Mouse (Mus musculus) forebrain, embryonic 14.5 days (tissue): ENCODE data around the gene Lrif1. TPM values are rescaled to one million over a fixed set of nuclear protein-coding genes. Genes with fewer than 3 reads are reported as not detected.
"Not testable (repeated sequence)": the region's sequence is repeated elsewhere in the genome, so short reads cannot be mapped to it uniquely, and the experiment has no call there.

Source experiments
- ATAC-seq: fragments of 200-750 bp; cut with Nextera tagmentation; 2 replicates; pipeline ENCODE4 v1.8.0; 2017; ENCODE audit warnings: mild to moderate bottlenecking, moderate library complexity
- DNase-seq: peaks from one replicate; pipeline ENCODE4 v3.0.0-alpha.2; 2015; ENCODE audit warnings: low spot score
- H3K27ac ChIP-seq: fragments of 300-500 bp; sonication (generic); 2 replicates; pipeline ENCODE4 v1.5.1; 2014; ENCODE audit warnings: low read depth, mild to moderate bottlenecking, control low read depth, low read length, moderate library complexity
- H3K27me3 ChIP-seq: fragments of 300-500 bp; sonication (generic); replicated peaks from 2 replicates; pipeline ENCODE4 v1.6.1; 2014; ENCODE audit warnings: low read length, control low read depth, mixed read lengths; ENCODE audit not compliant: control insufficient read depth, insufficient read depth
- H3K36me3 ChIP-seq: fragments of 300-500 bp; sonication (generic); 2 replicates; pipeline ENCODE4 v1.6.1; 2014; ENCODE audit warnings: low read length, control low read depth; ENCODE audit not compliant: control insufficient read depth, insufficient read depth
- H3K4me1 ChIP-seq: fragments of 300-500 bp; sonication (generic); 2 replicates; pipeline ENCODE4 v1.6.1; 2014; ENCODE audit warnings: antibody characterized with exemption, low read length, control low read depth; ENCODE audit not compliant: control insufficient read depth, insufficient read depth
- H3K4me2 ChIP-seq: fragments of 300-500 bp; sonication (generic); 2 replicates; pipeline ENCODE4 v1.6.1; 2014; ENCODE audit warnings: mild to moderate bottlenecking, control low read depth, low read length
- H3K4me3 ChIP-seq: fragments of 300-500 bp; sonication (generic); 2 replicates; pipeline ENCODE4 v1.5.1; 2014; ENCODE audit warnings: low read depth, low read length, control low read depth
- H3K9ac ChIP-seq: fragments of 300-500 bp; sonication (generic); 2 replicates; pipeline ENCODE4 v1.6.1; 2014; ENCODE audit warnings: mild to moderate bottlenecking, low read length, control low read depth, moderate library complexity
- H3K9me3 ChIP-seq: fragments of 300-500 bp; sonication (generic); replicated peaks from 2 replicates; pipeline ENCODE4 v1.6.1; 2016; ENCODE audit warnings: low read length, control low read depth, mixed read lengths; ENCODE audit not compliant: control insufficient read depth
- WGBS: fragments of 180-500 bp; shearing (Covaris S2); extraction: QIAGEN DNeasy Blood & Tissue Kit; methylation state at CpG from one replicate; pipeline ENCODE4 v1.1.7; 2014; 5-methylcytosine and 5-hydroxymethylcytosine counted together
- polyA plus RNA-seq: library from polyadenylated mRNA; unstranded; fragments of >200 nt; fragmentation: Nextera tagmentation; extraction: Ambion mirVana; gene quantifications from 2 replicates; pipeline ENCODE4 v1.2.1, GENCODE M21; 2014

The Lrif1 gene
- 19.5 and 21.6 TPM in 2 replicates for polyA plus RNA-seq

DNA sequence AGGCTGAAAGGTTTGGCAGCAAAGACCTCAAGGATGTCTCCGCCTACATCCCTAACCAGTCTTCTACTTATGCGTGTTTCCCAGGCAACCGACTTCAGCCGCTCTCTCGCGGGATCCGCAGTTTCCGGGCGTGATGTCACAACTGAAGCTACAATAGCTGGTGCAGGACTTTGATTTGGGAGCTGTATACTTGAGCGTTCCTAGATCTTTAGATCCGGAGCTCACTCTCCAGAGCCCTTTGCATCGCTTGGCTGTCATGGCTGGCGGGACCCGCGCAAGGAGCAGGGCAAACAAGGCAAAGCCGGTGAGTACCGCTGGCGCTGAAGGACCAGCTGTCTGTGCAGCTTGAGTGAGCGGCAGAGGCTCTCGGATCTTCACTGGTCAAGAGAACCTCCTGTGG lies at the start of gene Lrif1:
Gene Lrif1 (plus strand): TSS at position 158 of the 400 bp plus-strand sequence.
- DNase-seq (peak; percentile 96), ATAC-seq (peak; percentile 99)
- peak within 1 kb of the TSS; percentile 79 for H3K9ac ChIP-seq

GRCm38 (mm10) chr3:106672811-106673210 lies 12.0 kb upstream of the Lrif1 start:
- not testable (repeated sequence) for H3K36me3 ChIP-seq, H3K9ac ChIP-seq, H3K9me3 ChIP-seq, H3K4me1 ChIP-seq, H3K4me2 ChIP-seq, ATAC-seq, H3K4me3 ChIP-seq, H3K27ac ChIP-seq, H3K27me3 ChIP-seq, DNase-seq
- WGBS, result 72% methylated on average over 14 of the region's 14 CpGs

More for the DNA sequence above, at the start of gene Lrif1:
- peak within 1 kb of the TSS; percentile 56 for H3K4me3 ChIP-seq
- peak within 1 kb of the TSS; percentile 88 for H3K27ac ChIP-seq
- H3K4me2 ChIP-seq, result peak within 1 kb of the TSS; percentile 60
- H3K9me3 ChIP-seq, result 0 out of 2 replicates have a peak, but pooled peaks cover under 1% of the 10 kb centered on the region
- no peaks in the 10 kb centered on the region for H3K4me1 ChIP-seq
- no peaks in the 10 kb centered on the region for H3K27me3 ChIP-seq
- under 1% methylated on average over 20 of the region's 20 CpGs for WGBS
- no peaks in the 10 kb centered on the region for H3K36me3 ChIP-seq

DNA sequence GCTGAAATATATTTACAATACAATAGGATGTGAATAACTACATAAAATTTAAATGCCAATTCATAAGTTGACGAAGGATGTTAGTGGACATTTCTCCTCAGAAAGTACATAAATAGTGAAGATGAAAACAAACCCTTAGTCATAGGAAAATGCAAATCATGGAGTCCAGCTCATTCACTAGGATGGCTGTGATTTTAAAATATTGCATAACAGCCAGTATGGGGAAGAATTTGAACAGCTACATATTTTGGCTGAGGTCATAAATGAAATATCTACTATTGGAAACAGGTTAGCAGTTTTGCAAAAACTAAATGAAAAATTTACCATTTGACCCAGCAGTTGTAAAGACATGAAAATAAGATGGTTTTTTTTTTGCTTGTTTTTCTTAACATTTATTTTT lies 594 bp downstream of the Lrif1 start:
- H3K9ac ChIP-seq, result peak overlapping the region; percentile 79
- peak overlapping the region; percentile 56 for H3K4me3 ChIP-seq
- ATAC-seq, result 0 out of 2 replicates have a peak, but pooled peaks have one; percentile 8
- H3K4me2 ChIP-seq, result peak overlapping the region; percentile 60
- H3K4me1 ChIP-seq, result no peaks in the 10 kb centered on the region
- DNase-seq, result no peak
- 0 out of 2 replicates have a peak, but pooled peaks cover 2% of the 10 kb centered on the region for H3K9me3 ChIP-seq
- no peaks in the 10 kb centered on the region for H3K27me3 ChIP-seq
- WGBS, result 22% methylated on average over 1 of the region's 1 CpGs
- no peaks in the 10 kb centered on the region for H3K36me3 ChIP-seq
- H3K27ac ChIP-seq, result peak overlapping the region; percentile 88; the same call in 1 of the 2 replicates

DNA sequence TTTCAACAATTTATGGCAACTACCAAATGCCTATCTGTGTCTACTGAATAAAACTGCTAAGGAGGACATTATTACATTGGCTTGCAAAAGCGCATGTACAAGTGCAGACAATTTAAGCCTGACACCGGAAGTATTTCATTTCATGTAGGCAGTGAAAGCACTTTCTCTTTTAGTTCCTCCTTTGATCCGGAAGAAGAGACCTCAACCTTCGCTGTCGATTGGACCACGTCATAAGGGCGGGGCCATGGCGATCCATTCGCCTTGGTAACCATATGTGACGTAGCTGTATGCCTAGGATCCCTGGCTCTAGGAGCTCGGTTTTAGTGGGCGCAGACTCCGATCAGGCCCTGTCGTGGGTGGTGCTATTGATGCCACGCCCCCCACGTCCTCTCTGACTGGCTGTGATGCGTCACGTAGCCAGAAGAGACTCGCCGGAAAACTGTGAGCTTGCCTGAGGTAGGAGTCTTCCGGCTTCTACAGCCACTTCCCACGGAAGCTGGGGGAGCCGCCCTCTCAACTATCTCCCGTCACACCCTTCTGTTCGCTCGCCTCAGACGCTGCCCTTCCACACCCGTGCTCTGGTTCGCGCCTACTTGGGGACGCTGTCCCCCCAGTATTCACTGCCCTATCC lies 36.7 kb downstream of the Lrif1 start:
- Histone ChIP-seq H3K4me2 (peak overlapping the region; percentile 61), H3K4me1 (0 out of 2 replicates have a peak, but pooled peaks cover 4% of the 10 kb centered on the region), H3K36me3 (no peaks in the 10 kb centered on the region), H3K9me3 (no peaks in the 10 kb centered on the region; the same call in 1 of the 2 replicates), H3K27ac (peak overlapping the region; percentile 92), H3K9ac (peak overlapping the region; percentile 63), H3K27me3 (no peaks in the 10 kb centered on the region), H3K4me3 (peak overlapping the region; percentile 49)
- peak; percentile 99 for DNase-seq
- ATAC-seq, result peak; percentile 98
- 2% methylated on average over 30 of the region's 31 CpGs for WGBS

DNA sequence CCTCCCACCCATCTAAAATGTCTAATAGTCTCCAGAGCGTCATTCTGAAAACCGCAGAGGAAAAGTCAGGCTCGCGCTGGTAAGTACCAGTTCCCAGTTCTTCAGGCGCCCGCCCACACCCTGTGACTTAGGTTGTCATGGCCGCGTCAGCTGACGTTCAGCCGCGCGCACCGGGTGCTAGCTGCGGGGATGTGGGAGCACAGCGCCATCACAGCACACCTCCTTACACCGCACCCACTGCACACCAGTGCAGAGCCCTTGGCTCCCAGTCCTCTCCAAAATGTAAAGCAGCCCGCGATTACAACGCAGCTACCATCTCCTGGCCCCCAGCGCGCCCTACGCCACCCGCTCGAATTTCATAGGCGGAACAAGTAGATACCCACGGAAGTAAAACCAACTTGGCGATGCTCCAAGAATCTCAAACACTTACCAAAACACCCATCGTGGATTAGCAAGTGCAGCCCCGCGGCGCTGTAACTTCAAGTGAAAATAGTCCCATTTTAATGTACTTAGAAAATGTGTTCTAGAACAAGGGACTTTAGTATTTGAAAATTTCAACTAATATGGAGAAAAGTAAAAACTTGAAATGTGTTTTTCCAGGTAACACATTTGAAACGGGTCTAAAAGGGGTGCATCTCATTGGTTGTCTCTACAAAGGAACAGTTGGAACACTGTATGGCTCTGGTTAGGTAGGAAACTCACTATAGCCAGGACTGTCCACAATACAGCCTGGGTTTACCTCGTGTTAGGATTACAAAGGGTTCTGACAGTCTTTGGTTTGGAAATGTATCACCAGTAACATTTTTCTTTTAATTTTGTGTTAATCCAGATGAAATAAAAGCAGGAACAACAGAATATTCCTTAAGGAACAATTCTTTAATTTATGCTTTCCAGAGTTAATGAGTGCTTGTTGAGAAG lies 37.5 kb downstream of the Lrif1 start:
- 0 out of 2 replicates have a peak, but pooled peaks cover 4% of the 10 kb centered on the region for H3K4me1 ChIP-seq
- ATAC-seq (peak; percentile 93), DNase-seq (peak; percentile 90)
- 1% methylated on average over 33 of the region's 33 CpGs for WGBS
- no peaks in the 10 kb centered on the region for H3K27me3 ChIP-seq
- peak overlapping the region; percentile 61 for H3K4me2 ChIP-seq
- peak overlapping the region; percentile 92 for H3K27ac ChIP-seq
- H3K9ac ChIP-seq, result peak overlapping the region; percentile 63
- H3K4me3 ChIP-seq, result peak overlapping the region; percentile 49
- H3K36me3 ChIP-seq, result no peaks in the 10 kb centered on the region
- no peaks in the 10 kb centered on the region for H3K9me3 ChIP-seq

DNA sequence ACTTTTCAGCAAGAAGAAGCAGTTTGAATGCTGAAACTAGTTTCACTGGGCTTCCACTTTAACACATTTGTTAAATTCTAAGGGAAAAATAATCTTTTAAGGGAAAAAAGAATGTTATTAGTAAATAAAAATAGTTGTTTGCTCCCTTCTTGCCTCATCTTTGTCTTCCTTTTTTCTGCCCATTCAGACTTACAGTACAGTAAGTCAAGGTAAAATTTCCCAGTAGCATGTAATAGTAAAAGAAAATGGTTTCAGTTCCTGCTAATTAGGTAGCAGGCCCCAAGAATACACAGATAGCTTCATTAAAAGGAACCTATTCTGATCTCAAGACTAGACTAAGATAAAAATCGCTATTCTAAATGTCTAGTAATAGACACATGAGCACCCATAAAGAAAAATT lies 71.1 kb downstream of the Lrif1 start:
- Histone ChIP-seq H3K9me3 (no peaks in the 10 kb centered on the region), H3K9ac (no peak overlapping the region), H3K27ac (no peak overlapping the region), H3K4me3 (no peak overlapping the region), H3K4me1 (no peaks in the 10 kb centered on the region), H3K4me2 (no peak overlapping the region), H3K36me3 (no peaks in the 10 kb centered on the region), H3K27me3 (no peaks in the 10 kb centered on the region)
- no peak for DNase-seq
- ATAC-seq, result no peak
- 68% methylated on average over 1 of the region's 1 CpGs for WGBS

DNA sequence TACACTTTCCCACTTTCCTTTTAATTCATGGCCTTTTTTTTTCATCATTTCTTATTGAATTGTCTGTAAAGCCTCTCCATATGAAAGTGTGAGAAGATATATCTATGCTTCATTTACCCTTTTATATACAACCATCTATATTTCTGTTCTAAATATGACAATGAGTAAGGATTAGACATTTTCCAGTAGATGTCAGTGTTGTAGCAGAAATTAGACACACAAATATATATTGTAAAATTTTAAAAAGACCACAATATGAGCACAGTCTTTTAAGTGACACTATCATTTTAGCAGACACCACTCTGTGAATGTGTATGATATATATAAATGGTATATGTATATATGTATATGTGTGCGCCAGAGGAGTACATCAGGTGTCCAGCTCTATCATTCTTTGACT lies 87.0 kb downstream of the Lrif1 start:
- no peaks in the 10 kb centered on the region for H3K36me3 ChIP-seq
- no peak overlapping the region for H3K4me2 ChIP-seq
- DNase-seq (no peak), ATAC-seq (no peak)
- H3K27me3 ChIP-seq, result no peaks in the 10 kb centered on the region
- no peaks in the 10 kb centered on the region for H3K9me3 ChIP-seq
- no peak overlapping the region for H3K9ac ChIP-seq
- H3K4me1 ChIP-seq, result no peaks in the 10 kb centered on the region
- H3K27ac ChIP-seq, result no peak overlapping the region
- WGBS, result 90% methylated on average over 1 of the region's 1 CpGs
- no peak overlapping the region for H3K4me3 ChIP-seq

DNA sequence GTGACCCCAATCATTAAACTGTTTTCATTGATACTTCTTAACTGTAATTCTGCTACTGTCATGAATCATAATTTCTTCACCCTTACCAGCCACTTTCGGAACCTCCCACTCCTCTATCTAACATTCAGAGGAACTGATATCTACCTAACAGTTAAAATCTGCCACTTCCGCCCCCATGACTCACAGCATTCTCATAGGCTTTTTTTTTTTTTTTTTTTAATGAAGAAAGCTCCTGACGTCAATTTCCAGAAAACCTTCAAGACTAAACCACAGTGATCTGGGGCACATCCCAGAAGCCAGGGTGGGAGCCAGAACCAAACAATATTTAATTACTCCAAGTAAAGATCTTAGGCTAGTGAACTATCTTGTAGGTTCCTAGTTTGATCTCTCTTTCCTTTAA lies 100.3 kb downstream of the Lrif1 start:
- Histone ChIP-seq H3K9me3 (no peaks in the 10 kb centered on the region), H3K4me3 (no peak overlapping the region), H3K9ac (no peak overlapping the region), H3K4me2 (no peak overlapping the region), H3K36me3 (no peaks in the 10 kb centered on the region), H3K27me3 (no peaks in the 10 kb centered on the region), H3K27ac (no peak overlapping the region), H3K4me1 (no peaks in the 10 kb centered on the region)
- no peak for DNase-seq
- ATAC-seq, result no peak
- 81% methylated on average over 3 of the region's 3 CpGs for WGBS
